Mouse (Mus musculus): ENCODE data around the gene Chchd2. TPM values are rescaled to one million over a fixed set of nuclear protein-coding genes. Genes with fewer than 3 reads are reported as not detected.

The Chchd2 gene
- polyA plus RNA-seq, 1 experiment from 2014 or later, result 1,110 TPM

DNA sequence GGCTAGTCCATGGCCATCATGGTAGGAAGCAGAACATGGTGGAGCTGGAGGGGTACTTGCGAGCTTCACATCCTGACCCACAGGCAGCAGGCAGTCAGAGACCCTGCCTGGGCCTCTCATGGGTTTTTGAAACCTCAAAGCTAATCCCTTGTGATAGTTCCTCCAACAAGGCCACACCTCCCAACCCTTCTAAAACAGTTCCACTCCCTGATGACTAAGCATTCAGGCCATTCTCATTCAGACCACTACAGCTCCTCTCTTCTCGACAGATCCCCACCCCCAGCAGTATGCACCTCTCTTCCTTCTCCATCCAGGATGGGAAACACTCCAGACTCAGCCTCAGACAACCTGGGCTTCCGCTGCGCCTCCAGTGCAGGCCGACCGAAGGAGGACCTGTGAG lies 24.9 kb downstream of the Chchd2 start:
- Histone ChIP-seq H3K36me3 (ENCODE audit: insufficient read depth, low read length) (peaks cover 33% of the 10 kb centered on the region), H3K4me3 (ENCODE audit: low read length) (no peak overlapping the region), H3K27me3 (ENCODE audit: insufficient read depth, low read length) (no peaks in the 10 kb centered on the region), H3K27ac (ENCODE audit: low read length) (no peak overlapping the region), H3K4me2 (replicated peaks; ENCODE audit: low read depth, low read length) (no peak overlapping the region), H3K9ac (replicated peaks; ENCODE audit: low read length) (no peak overlapping the region), H3K4me1 (ENCODE audit: insufficient read depth, low read length) (peaks cover 6% of the 10 kb centered on the region), H3K9me3 (ENCODE audit: low read length) (no peaks in the 10 kb centered on the region; the same call in 1 of the 2 replicates)
- WGBS, result 98% methylated on average over 6 of the region's 6 CpGs
- ATAC-seq (ENCODE audit: low FRiP score, low TSS enrichment), result no peak

DNA sequence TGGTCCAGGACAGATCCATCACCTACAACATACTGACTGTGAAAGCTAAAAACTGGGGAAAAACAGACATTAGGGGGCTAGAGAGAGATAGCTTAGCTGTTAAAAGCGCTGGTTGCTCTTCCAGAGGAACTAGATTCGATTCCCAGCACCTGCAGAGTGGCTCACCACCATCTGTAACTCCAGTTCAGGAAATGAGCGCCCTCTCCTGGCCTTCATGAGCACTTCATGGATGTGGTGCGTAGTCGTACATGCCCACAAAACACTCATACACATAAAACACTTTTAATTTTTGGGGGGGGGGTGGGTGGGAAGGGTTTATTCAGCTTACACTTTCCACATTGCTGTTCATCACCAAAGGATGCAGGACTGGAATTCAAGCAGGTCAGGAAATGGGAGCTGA lies 30.9 kb downstream of the Chchd2 start:
- Histone ChIP-seq H3K4me3 (ENCODE audit: low read length) (no peak overlapping the region), H3K36me3 (ENCODE audit: insufficient read depth, low read length) (peaks cover 38% of the 10 kb centered on the region), H3K27ac (ENCODE audit: low read length) (no peak overlapping the region), H3K9ac (replicated peaks; ENCODE audit: low read length) (no peak overlapping the region), H3K9me3 (ENCODE audit: low read length) (no peaks in the 10 kb centered on the region), H3K4me2 (replicated peaks; ENCODE audit: low read depth, low read length) (no peak overlapping the region), H3K27me3 (ENCODE audit: insufficient read depth, low read length) (no peaks in the 10 kb centered on the region), H3K4me1 (ENCODE audit: insufficient read depth, low read length) (no peaks in the 10 kb centered on the region)
- ATAC-seq (ENCODE audit: low FRiP score, low TSS enrichment), result no peak
- WGBS, result 84% methylated on average over 5 of the region's 5 CpGs

DNA sequence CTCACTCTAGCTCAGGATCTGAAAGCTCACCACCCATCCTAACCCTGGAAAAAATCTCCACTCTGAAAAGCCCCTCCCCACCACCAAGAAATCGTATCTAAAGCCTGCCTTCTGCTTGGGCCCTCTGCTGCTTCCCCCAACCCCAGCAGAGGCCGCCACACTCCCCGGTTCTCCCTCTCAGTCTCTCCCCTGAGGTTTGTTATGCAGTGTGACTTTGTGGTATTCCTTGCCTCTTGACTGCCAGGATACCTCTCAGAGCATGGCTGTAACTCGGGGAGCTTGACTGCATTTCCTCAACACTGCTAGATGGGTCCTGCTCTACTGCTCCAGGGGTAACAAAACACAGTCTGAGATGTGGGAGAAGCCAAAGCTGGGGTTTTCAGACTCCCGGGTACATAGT lies 32.1 kb downstream of the Chchd2 start:
- H3K36me3 ChIP-seq (ENCODE audit: insufficient read depth, low read length), result peaks cover 33% of the 10 kb centered on the region
- no peaks in the 10 kb centered on the region for H3K4me1 ChIP-seq (ENCODE audit: insufficient read depth, low read length)
- no peak overlapping the region for H3K27ac ChIP-seq (ENCODE audit: low read length)
- 39% methylated on average over 5 of the region's 5 CpGs for WGBS
- ATAC-seq (ENCODE audit: low FRiP score, low TSS enrichment), result peak; percentile 73; the same call in 1 of the 2 replicates
- no peak overlapping the region for H3K9ac ChIP-seq (replicated peaks; ENCODE audit: low read length)
- no peaks in the 10 kb centered on the region for H3K27me3 ChIP-seq (ENCODE audit: insufficient read depth, low read length)
- H3K4me3 ChIP-seq (ENCODE audit: low read length), result no peak overlapping the region
- H3K4me2 ChIP-seq (replicated peaks; ENCODE audit: low read depth, low read length), result no peak overlapping the region
- H3K9me3 ChIP-seq (ENCODE audit: low read length), result no peaks in the 10 kb centered on the region

DNA sequence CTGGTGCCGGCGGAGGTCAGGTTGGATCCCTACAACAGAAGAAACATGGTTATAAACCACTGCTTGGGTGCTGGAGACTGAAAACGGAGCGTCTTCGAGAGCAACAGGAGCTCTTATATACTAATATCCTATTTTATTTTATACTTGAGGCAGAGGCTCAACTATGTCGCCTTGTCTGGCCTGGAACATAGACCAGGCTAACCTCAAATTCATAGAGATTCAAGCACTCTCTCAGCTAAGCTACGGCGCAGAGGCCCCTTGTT lies 39.8 kb downstream of the Chchd2 start:
- Histone ChIP-seq H3K36me3 (ENCODE audit: insufficient read depth, low read length) (peaks cover 29% of the 10 kb centered on the region), H3K9ac (replicated peaks; ENCODE audit: low read length) (peak overlapping the region; percentile 89), H3K4me2 (replicated peaks; ENCODE audit: low read depth, low read length) (peak overlapping the region; percentile 63), H3K4me3 (ENCODE audit: low read length) (peak overlapping the region; percentile 87), H3K27ac (ENCODE audit: low read length) (no peak overlapping the region), H3K4me1 (ENCODE audit: insufficient read depth, low read length) (peaks cover 11% of the 10 kb centered on the region; the same call in 1 of the 2 replicates), H3K27me3 (ENCODE audit: insufficient read depth, low read length) (no peaks in the 10 kb centered on the region), H3K9me3 (ENCODE audit: low read length) (no peaks in the 10 kb centered on the region)
- 53% methylated on average over 8 of the region's 8 CpGs for WGBS
- no peak for ATAC-seq (ENCODE audit: low FRiP score, low TSS enrichment)

DNA sequence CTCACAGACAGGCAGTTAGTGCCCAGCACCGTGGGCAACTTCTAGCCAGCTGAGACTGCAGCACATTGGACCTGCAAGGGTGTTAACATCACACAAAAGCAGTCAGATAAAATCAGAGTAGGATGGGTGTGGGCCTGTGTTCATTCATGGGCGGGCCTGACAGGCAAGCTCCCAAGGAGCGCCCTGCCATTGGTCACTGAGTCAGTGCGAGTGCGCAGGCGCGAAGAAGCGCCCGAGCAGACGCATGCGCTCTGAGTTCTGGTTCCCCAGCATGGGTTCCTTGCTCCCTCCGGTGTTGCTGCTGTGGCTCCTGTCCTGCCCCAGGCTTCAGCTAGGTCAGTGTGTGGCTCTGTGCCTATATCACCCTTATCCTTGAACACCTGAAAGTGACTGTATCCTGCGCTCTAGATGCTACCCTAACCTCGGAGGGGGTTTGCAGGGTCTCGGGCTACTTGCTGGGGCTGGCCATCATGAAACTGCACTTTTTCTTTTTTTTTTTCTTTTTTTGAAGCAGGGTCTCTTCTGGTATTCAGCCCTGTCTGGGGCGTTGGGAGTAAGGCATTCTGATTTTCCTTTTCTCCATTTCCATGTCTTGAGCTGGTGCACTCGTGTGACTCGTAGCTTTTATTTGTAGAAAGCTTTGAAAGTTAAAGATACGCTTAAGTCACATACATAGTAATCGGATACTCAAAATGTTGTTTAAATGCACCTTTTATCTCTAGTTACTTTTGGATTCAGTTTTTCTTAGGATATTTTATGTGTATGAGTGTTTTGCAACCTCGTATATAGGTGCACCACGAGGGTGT lies 40.3 kb downstream of the Chchd2 start, which contains the start of gene Sumf2:
Sumf2 (plus strand) TSS at position 235 of the 806 bp plus-strand sequence.
- no peaks in the 10 kb centered on the region for H3K9me3 ChIP-seq (ENCODE audit: low read length)
- peak within 1 kb of the TSS; percentile 89 for H3K9ac ChIP-seq (replicated peaks; ENCODE audit: low read length)
- peak; percentile 99 for ATAC-seq (ENCODE audit: low FRiP score, low TSS enrichment)
- peaks cover 29% of the 10 kb centered on the region for H3K36me3 ChIP-seq (ENCODE audit: insufficient read depth, low read length)
- WGBS, result 11% methylated on average over 22 of the region's 22 CpGs
- peaks cover 11% of the 10 kb centered on the region; the same call in 1 of the 2 replicates for H3K4me1 ChIP-seq (ENCODE audit: insufficient read depth, low read length)
- peak within 1 kb of the TSS; percentile 69 for H3K27ac ChIP-seq (ENCODE audit: low read length)
- H3K4me3 ChIP-seq (ENCODE audit: low read length), result peak within 1 kb of the TSS; percentile 87
- peak within 1 kb of the TSS; percentile 63 for H3K4me2 ChIP-seq (replicated peaks; ENCODE audit: low read depth, low read length)
- H3K27me3 ChIP-seq (ENCODE audit: insufficient read depth, low read length), result no peaks in the 10 kb centered on the region

DNA sequence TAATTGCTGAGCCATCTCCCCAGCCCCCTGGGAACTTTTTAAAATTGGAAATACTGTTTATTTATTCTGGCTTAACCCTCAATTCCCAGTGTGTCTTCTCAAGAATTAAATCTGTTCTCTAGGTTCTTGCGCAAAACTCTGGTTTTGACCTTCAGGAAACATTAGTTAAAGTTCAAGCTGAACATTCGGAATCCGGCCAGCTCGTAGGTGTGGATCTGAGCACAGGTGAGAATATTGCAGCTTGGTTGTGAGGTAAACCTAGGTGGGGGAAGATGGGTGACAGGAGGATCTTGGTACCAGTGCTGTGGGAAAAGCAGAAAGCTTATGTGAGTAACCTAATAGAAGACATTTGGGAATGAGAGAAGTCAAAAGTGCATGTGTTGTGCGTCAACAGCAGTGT lies 42.4 kb downstream of the Chchd2 start:
- 94% methylated on average over 5 of the region's 5 CpGs for WGBS

More for the DNA sequence above, 42.4 kb downstream of the Chchd2 start:
- Histone ChIP-seq H3K4me3 (ENCODE audit: low read length) (no peak overlapping the region), H3K27me3 (ENCODE audit: insufficient read depth, low read length) (no peaks in the 10 kb centered on the region), H3K9me3 (ENCODE audit: low read length) (no peaks in the 10 kb centered on the region), H3K4me1 (ENCODE audit: insufficient read depth, low read length) (peaks cover 11% of the 10 kb centered on the region; the same call in 1 of the 2 replicates), H3K4me2 (replicated peaks; ENCODE audit: low read depth, low read length) (no peak overlapping the region), H3K36me3 (ENCODE audit: insufficient read depth, low read length) (peaks cover 26% of the 10 kb centered on the region), H3K9ac (replicated peaks; ENCODE audit: low read length) (no peak overlapping the region), H3K27ac (ENCODE audit: low read length) (no peak overlapping the region)
- no peak for ATAC-seq (ENCODE audit: low FRiP score, low TSS enrichment)

Other genes starting within 250 kb of the Chchd2 start
- gene Zfp11, start 217.4 kb downstream of the Chchd2 start, polyA plus RNA-seq (2015; fragmentation: Nextera tagmentation; extraction: Ambion mirVana), result 6.3 and 6.6 TPM in 2 replicates
- gene Sept14, start 179.0 kb downstream of the Chchd2 start, polyA plus RNA-seq (2015; fragmentation: Nextera tagmentation; extraction: Ambion mirVana), result not detected in 2 replicates
- 198 and 203 TPM in 2 replicates for gene Mrps17, start 172.0 kb downstream of the Chchd2 start, polyA plus RNA-seq (2015; fragmentation: Nextera tagmentation; extraction: Ambion mirVana)
- gene Nipsnap2, start 162.4 kb downstream of the Chchd2 start, polyA plus RNA-seq (2015; fragmentation: Nextera tagmentation; extraction: Ambion mirVana), result 152 and 161 TPM in 2 replicates
- 60.9 and 61.0 TPM in 2 replicates for gene Psph, start 100.0 kb downstream of the Chchd2 start, polyA plus RNA-seq (2015; fragmentation: Nextera tagmentation; extraction: Ambion mirVana)
- gene Sumf2, start 40.5 kb downstream of the Chchd2 start, polyA plus RNA-seq (2015; fragmentation: Nextera tagmentation; extraction: Ambion mirVana), result 54.0 and 59.2 TPM in 2 replicates
- gene Zbed5, start 8.3 kb upstream of the Chchd2 start, polyA plus RNA-seq (2015; fragmentation: Nextera tagmentation; extraction: Ambion mirVana), result 6.5 and 7.8 TPM in 2 replicates
- gene Phkg1, start 11.1 kb upstream of the Chchd2 start, polyA plus RNA-seq (2015; fragmentation: Nextera tagmentation; extraction: Ambion mirVana), result 0.21 and 0.28 TPM in 2 replicates
- gene Nupr1l, start 21.1 kb upstream of the Chchd2 start, polyA plus RNA-seq (2015; fragmentation: Nextera tagmentation; extraction: Ambion mirVana), result 4.4 and 4.9 TPM in 2 replicates
- gene Vkorc1l1, start 54.5 kb upstream of the Chchd2 start, polyA plus RNA-seq (2015; fragmentation: Nextera tagmentation; extraction: Ambion mirVana), result 20.4 and 22.3 TPM in 2 replicates
- gene Gusb, start 115.6 kb upstream of the Chchd2 start, polyA plus RNA-seq (2015; fragmentation: Nextera tagmentation; extraction: Ambion mirVana), result 55.0 and 59.4 TPM in 2 replicates
- 59.2 and 73.9 TPM in 2 replicates for gene Asl, start 141.8 kb upstream of the Chchd2 start, polyA plus RNA-seq (2015; fragmentation: Nextera tagmentation; extraction: Ambion mirVana)
- 43.7 and 46.2 TPM in 2 replicates for gene Crcp, start 141.8 kb upstream of the Chchd2 start, polyA plus RNA-seq (2015; fragmentation: Nextera tagmentation; extraction: Ambion mirVana)
- gene Tpst1, start 185.9 kb upstream of the Chchd2 start, polyA plus RNA-seq (2015; fragmentation: Nextera tagmentation; extraction: Ambion mirVana), result 67.7 and 70.1 TPM in 2 replicates